Mouse (Mus musculus) large intestine, adult 2 months (tissue): ENCODE data around the gene Btnl2. TPM values are rescaled to one million over a fixed set of nuclear protein-coding genes. Genes with fewer than 3 reads are reported as not detected.

Experiments
- DNase-seq: peaks from one replicate; pipeline ENCODE4 v3.0.0-alpha.2; 2012; ENCODE audit warnings: low read depth, low spot score
- WGBS: fragments of 180-500 bp; shearing (Covaris S2); methylation state at CpG from one replicate; pipeline ENCODE4 v1.1.7; 2018; 5-methylcytosine and 5-hydroxymethylcytosine counted together
- polyA plus RNA-seq: library from polyadenylated mRNA; depleted of rRNA; stranded (reverse); fragments of >200 nt; gene quantifications from 2 replicates; pipeline ENCODE4 v1.2.3, GENCODE M21; 2012; rRNA removed

Btnl2 gene
- polyA plus RNA-seq, 1 experiment = 48.4 TPM

DNA sequence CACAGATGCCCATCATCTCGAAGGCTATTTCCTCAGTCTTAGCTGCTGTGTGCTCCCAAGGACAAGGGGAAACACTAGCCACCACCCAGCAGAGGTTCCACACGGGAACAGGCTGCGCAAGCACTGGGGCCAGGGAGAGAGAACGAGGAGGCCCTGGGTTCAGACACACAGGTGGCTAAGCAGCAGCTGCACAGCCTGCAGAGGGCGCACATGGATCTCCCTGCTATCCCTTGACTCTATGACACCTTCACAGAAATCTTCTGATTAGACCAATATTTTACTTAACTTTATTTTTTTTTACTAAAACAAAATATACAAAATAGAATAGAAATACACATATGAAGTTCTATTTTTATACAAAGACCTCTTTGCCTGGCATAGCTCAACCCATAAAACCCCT lies 42.7 kb downstream of the Btnl2 start:
- 63% methylated on average over 5 of the region's 5 CpGs for WGBS
- DNase-seq = no peak

DNA sequence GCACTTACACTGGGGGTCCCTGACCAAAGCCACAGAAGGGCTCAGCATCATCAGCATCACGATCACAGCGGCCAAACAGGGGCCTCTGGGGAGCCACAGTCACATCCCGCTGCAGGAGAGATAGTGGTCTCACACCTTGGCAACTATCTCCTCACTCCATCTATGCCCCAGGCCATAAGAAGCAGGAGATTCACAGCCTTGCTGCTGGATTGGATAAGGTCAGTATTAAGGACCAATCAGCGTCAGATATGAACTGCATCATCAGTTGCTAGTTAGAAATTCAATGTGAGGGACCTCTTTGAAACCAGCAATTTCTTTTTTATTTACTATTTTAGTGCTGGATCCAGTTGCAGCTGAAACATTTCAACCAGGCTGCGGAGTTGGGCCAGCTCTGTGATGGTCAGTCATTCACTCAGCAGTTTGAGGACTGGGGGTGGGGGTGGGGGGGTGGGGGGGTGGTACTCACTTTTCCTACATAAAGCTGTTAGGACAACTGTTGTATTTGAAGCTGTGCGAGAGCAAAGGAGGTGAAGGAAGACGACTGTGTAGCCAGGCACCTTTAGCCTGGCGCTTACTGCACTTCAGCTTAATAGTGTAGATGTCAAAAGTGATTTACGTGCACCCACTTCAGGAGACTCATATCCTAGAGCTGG lies 43.6 kb downstream of the Btnl2 start:
- 20% methylated on average over 9 of the region's 9 CpGs for WGBS
- peak; percentile 78 for DNase-seq

GRCm38 (mm10) chr17:34398711-34399393 lies 44.2 kb downstream of the Btnl2 start, which contains the start of gene BC051142:
Gene BC051142 (plus strand): TSS chr17:34398820.
- 13% methylated on average over 34 of the region's 34 CpGs for WGBS
- DNase-seq = peak; percentile 76

DNA sequence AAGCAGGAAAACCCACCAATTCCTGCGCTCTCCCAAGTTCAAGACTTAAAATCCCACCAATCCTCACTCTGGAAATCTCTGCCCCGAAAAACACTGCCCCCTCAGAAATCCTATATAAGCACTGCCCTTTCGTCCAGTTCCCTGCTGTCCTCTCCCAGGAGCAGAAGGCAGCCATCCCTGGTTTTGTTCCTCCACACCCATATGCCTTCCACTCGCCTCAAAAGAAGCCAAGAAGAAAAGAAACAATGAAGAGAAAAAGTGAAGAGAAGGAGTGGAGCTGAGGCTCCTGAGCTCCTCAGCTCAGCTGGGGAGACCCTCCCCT lies 44.7 kb downstream of the Btnl2 start:
- WGBS = 74% methylated on average over 4 of the region's 4 CpGs
- DNase-seq = no peak

DNA sequence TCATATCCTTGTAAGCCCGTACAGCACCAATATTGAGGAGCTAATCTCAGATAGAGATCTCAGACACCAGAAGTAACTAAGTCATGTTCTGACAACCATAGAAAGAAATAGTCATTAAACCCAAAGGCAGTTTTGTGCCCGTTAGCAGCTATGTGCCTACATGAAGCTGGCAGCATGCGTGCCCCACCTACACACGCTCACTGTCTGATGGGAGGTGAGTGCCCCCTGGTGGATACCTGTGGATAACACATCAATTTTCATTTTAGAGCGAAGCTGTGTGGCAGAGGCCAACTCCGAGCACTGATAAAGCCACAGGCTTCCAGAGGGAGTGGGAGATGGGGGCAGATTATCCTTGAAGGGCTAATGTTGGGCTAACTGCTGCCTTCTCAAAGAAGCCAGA lies 56.5 kb downstream of the Btnl2 start:
- peak; percentile 45 for DNase-seq
- 17% methylated on average over 6 of the region's 6 CpGs for WGBS

Other genes with a start within 250 kb of the Btnl2 start
- 218 and 235 TPM in 2 replicates for gene H2-DMa, start 235.3 kb upstream of the Btnl2 start, polyA plus RNA-seq
- gene Brd2, start 232.2 kb upstream of the Btnl2 start, polyA plus RNA-seq = 85.8 and 92.2 TPM in 2 replicates
- gene H2-DMb2, start 211.5 kb upstream of the Btnl2 start, polyA plus RNA-seq = 31.0 and 41.3 TPM in 2 replicates
- gene H2-DMb1, start 201.8 kb upstream of the Btnl2 start, polyA plus RNA-seq = 322 and 350 TPM in 2 replicates
- gene Tap1, start 167.3 kb upstream of the Btnl2 start, polyA plus RNA-seq = 80.6 and 126 TPM in 2 replicates
- gene Psmb9, start 167.1 kb upstream of the Btnl2 start, polyA plus RNA-seq = 195 and 254 TPM in 2 replicates
- gene Psmb8, start 157.1 kb upstream of the Btnl2 start, polyA plus RNA-seq = 391 and 440 TPM in 2 replicates
- 44.9 and 56.5 TPM in 2 replicates for gene Tap2, start 151.3 kb upstream of the Btnl2 start, polyA plus RNA-seq
- 25.1 and 30.6 TPM in 2 replicates for gene H2-Ob, start 115.9 kb upstream of the Btnl2 start, polyA plus RNA-seq
- gene H2-Ab1, start 97.1 kb upstream of the Btnl2 start, polyA plus RNA-seq = 3,098 and 3,636 TPM in 2 replicates
- 1,441 and 1,600 TPM in 2 replicates for gene H2-Aa, start 67.0 kb upstream of the Btnl2 start, polyA plus RNA-seq
- gene H2-Eb1, start 49.0 kb upstream of the Btnl2 start, polyA plus RNA-seq = 665 and 730 TPM in 2 replicates
- gene H2-Eb2, start 29.2 kb upstream of the Btnl2 start, polyA plus RNA-seq = 2.6 and 3.1 TPM in 2 replicates
- gene Btnl1, start 22.3 kb downstream of the Btnl2 start, polyA plus RNA-seq = 81.1 and 155 TPM in 2 replicates
- gene BC051142, start 44.0 kb downstream of the Btnl2 start, polyA plus RNA-seq = 0.64 and 1.3 TPM in 2 replicates
- 55.9 and 102 TPM in 2 replicates for gene Btnl4, start 122.5 kb downstream of the Btnl2 start, polyA plus RNA-seq
- 115 and 205 TPM in 2 replicates for gene Btnl6, start 162.5 kb downstream of the Btnl2 start, polyA plus RNA-seq
- 4.1 and 8.1 TPM in 2 replicates for gene Notch4, start 209.4 kb downstream of the Btnl2 start, polyA plus RNA-seq
- gene Gpsm3, start 235.0 kb downstream of the Btnl2 start, polyA plus RNA-seq = 11.2 and 11.8 TPM in 2 replicates
- gene Pbx2, start 236.4 kb downstream of the Btnl2 start, polyA plus RNA-seq = 34.5 and 44.4 TPM in 2 replicates
- gene Ager, start 243.0 kb downstream of the Btnl2 start, polyA plus RNA-seq = 1.9 and 2.1 TPM in 2 replicates
- 171 and 173 TPM in 2 replicates for gene Rnf5, start 248.9 kb downstream of the Btnl2 start, polyA plus RNA-seq
- gene Agpat1, start 249.4 kb downstream of the Btnl2 start, polyA plus RNA-seq = 255 and 267 TPM in 2 replicates